Mouse (Mus musculus) ES-E14 (cell line): ENCODE measurements around the gene Myom1.

Experiments
- CHD2 ChIP-seq: IDR thresholded peaks from 2 replicates; pipeline ENCODE4 v1.6.1; 2014; ENCODE audit warnings: mild to moderate bottlenecking, low read depth, low read length, inconsistent platforms
- MAFK ChIP-seq: IDR thresholded peaks from 2 replicates; pipeline ENCODE4 v1.6.1; 2014; ENCODE audit warnings: mild to moderate bottlenecking, low read depth, low read length, inconsistent platforms; ENCODE audit not compliant: insufficient read depth
- ZC3H11A ChIP-seq: IDR thresholded peaks from 2 replicates; pipeline ENCODE4 v1.6.1; 2012; ENCODE audit warnings: low read depth, mild to moderate bottlenecking, inconsistent platforms, low read length, borderline replicate concordance

- TF ChIP-seq CHD2 (no peak), ZC3H11A (no peak), MAFK (no peak)
Measured at GRCm38 (mm10) chr17:71132856-71133439, 130.5 kb downstream of the Myom1 start.
